Mouse (Mus musculus) olfactory bulb, adult 2 months (tissue): ENCODE results near the gene Prkag2.

Experiments used
- CTCF ChIP-seq: fragments of 200-500 bp; IDR thresholded peaks from 2 replicates; pipeline ENCODE4 v1.5.1; 2012; ENCODE audit warnings: low read depth, mild to moderate bottlenecking, low read length, moderate library complexity; ENCODE audit not compliant: insufficient read depth
- POLR2A ChIP-seq: fragments of 200-500 bp; IDR thresholded peaks from 2 replicates; pipeline ENCODE4 v1.6.1; 2012; ENCODE audit warnings: mild to moderate bottlenecking, low read depth, low read length, moderate library complexity; ENCODE audit not compliant: insufficient read depth

DNA sequence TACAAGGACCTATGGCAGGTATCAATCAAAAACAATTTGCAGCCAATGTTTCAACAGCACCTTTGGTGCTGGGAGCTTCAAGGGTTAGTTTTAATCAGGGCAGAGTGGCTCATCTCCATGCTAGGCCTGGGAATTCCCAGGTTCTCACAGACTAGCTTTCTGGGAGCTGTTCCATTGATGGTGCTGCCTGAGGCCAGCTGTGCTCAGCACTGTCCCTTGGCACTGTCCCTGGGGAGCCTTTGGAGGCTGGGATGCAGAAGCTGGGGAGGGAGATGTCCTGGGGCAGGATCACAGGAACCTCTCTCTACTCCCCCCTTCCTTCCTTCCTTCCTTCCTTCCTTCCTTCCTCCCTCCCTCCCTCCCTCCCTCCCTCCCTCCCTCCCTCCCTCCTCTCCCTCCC lies 13.7 kb upstream of the Prkag2 start:
- TF ChIP-seq CTCF, result no peak
- TF ChIP-seq POLR2A, result no peak
